Mouse (Mus musculus): Measurements from ENCODE around the gene Pofut1. TPM values are rescaled to one million over a fixed set of nuclear protein-coding genes. Genes with fewer than 3 reads are reported as not detected.
"Not testable (repeated sequence)": the region's sequence is repeated elsewhere in the genome, so short reads cannot be mapped to it uniquely, and the experiment has no call there.

Gene Pofut1
- polyA plus RNA-seq, 1 experiment = 27.5 TPM

GRCm38 (mm10) chr2:153259030-153259863 is 17.9 kb downstream of the Pofut1 start:
- Histone ChIP-seq H3K4me3 (ENCODE audit: insufficient read depth, low read length) (peak overlapping the region; percentile 13), H3K27ac (ENCODE audit: insufficient read depth, low read depth, low read length) (peak overlapping the region; percentile 63), H3K4me1 (ENCODE audit: control insufficient read depth, insufficient read depth, low read length) (peaks cover 30% of the 10 kb centered on the region)
- no peak for TF ChIP-seq POLR2A (IDR thresholded peaks at IDR 0.05; ENCODE audit: borderline replicate concordance, low read depth, low read length)
- TF ChIP-seq CTCF (IDR thresholded peaks at IDR 0.05; ENCODE audit: low read depth, low read length) = no peak

GRCm38 (mm10) chr2:153259864-153260674 is 18.7 kb downstream of the Pofut1 start:
- no peak for TF ChIP-seq POLR2A (IDR thresholded peaks at IDR 0.05; ENCODE audit: borderline replicate concordance, low read depth, low read length)
- TF ChIP-seq CTCF (IDR thresholded peaks at IDR 0.05; ENCODE audit: low read depth, low read length) = no peak
- peak overlapping the region; percentile 63 for H3K27ac ChIP-seq (ENCODE audit: insufficient read depth, low read depth, low read length)
- H3K4me1 ChIP-seq (ENCODE audit: control insufficient read depth, insufficient read depth, low read length) = peaks cover 35% of the 10 kb centered on the region
- no peak overlapping the region for H3K4me3 ChIP-seq (ENCODE audit: insufficient read depth, low read length)

GRCm38 (mm10) chr2:153263053-153263452 is 21.7 kb downstream of the Pofut1 start:
- H3K4me3 ChIP-seq (ENCODE audit: insufficient read depth, low read length) = no peak overlapping the region
- TF ChIP-seq CTCF (IDR thresholded peaks at IDR 0.05; ENCODE audit: low read depth, low read length) = no peak
- TF ChIP-seq POLR2A (IDR thresholded peaks at IDR 0.05; ENCODE audit: borderline replicate concordance, low read depth, low read length) = no peak
- no peak overlapping the region for H3K27ac ChIP-seq (ENCODE audit: insufficient read depth, low read depth, low read length)
- peaks cover 36% of the 10 kb centered on the region for H3K4me1 ChIP-seq (ENCODE audit: control insufficient read depth, insufficient read depth, low read length)

GRCm38 (mm10) chr2:153267331-153267730 is 26.0 kb downstream of the Pofut1 start:
- Histone ChIP-seq H3K4me1 (ENCODE audit: control insufficient read depth, insufficient read depth, low read length) (peaks cover 14% of the 10 kb centered on the region), H3K4me3 (ENCODE audit: insufficient read depth, low read length) (no peak overlapping the region), H3K27ac (ENCODE audit: insufficient read depth, low read depth, low read length) (no peak overlapping the region)
- no peak for TF ChIP-seq POLR2A (IDR thresholded peaks at IDR 0.05; ENCODE audit: borderline replicate concordance, low read depth, low read length)

- H3K4me3 ChIP-seq (ENCODE audit: insufficient read depth, low read length); H3K27ac ChIP-seq (ENCODE audit: insufficient read depth, low read depth, low read length); H3K4me1 ChIP-seq (ENCODE audit: control insufficient read depth, insufficient read depth, low read length): not testable (repeated sequence)
These were observed 29.0 kb downstream of the Pofut1 start for GRCm38 (mm10) chr2:153270231-153270915.

GRCm38 (mm10) chr2:153274200-153274918 is 33.0 kb downstream of the Pofut1 start:
- H3K4me3 ChIP-seq (ENCODE audit: insufficient read depth, low read length); H3K4me1 ChIP-seq (ENCODE audit: control insufficient read depth, insufficient read depth, low read length); H3K27ac ChIP-seq (ENCODE audit: insufficient read depth, low read depth, low read length): not testable (repeated sequence)

GRCm38 (mm10) chr2:153274919-153275247 is 33.5 kb downstream of the Pofut1 start:
- Histone ChIP-seq H3K4me3 (ENCODE audit: insufficient read depth, low read length) (no peak overlapping the region), H3K27ac (ENCODE audit: insufficient read depth, low read depth, low read length) (no peak overlapping the region), H3K4me1 (ENCODE audit: control insufficient read depth, insufficient read depth, low read length) (peaks cover 5% of the 10 kb centered on the region; the same call in 1 of the 2 replicates)
- no peak for TF ChIP-seq CTCF (IDR thresholded peaks at IDR 0.05; ENCODE audit: low read depth, low read length)
- no peak for TF ChIP-seq POLR2A (IDR thresholded peaks at IDR 0.05; ENCODE audit: borderline replicate concordance, low read depth, low read length)

- H3K4me3 ChIP-seq (ENCODE audit: insufficient read depth, low read length); H3K4me1 ChIP-seq (ENCODE audit: control insufficient read depth, insufficient read depth, low read length); H3K27ac ChIP-seq (ENCODE audit: insufficient read depth, low read depth, low read length): not testable (repeated sequence)
These were observed 34.2 kb downstream of the Pofut1 start for GRCm38 (mm10) chr2:153275577-153275976.

- H3K27ac ChIP-seq (ENCODE audit: insufficient read depth, low read depth, low read length) = no peak overlapping the region
- peaks cover 5% of the 10 kb centered on the region; the same call in 1 of the 2 replicates for H3K4me1 ChIP-seq (ENCODE audit: control insufficient read depth, insufficient read depth, low read length)
- no peak overlapping the region for H3K4me3 ChIP-seq (ENCODE audit: insufficient read depth, low read length)
- no peak for TF ChIP-seq CTCF (IDR thresholded peaks at IDR 0.05; ENCODE audit: low read depth, low read length)
- no peak for TF ChIP-seq POLR2A (IDR thresholded peaks at IDR 0.05; ENCODE audit: borderline replicate concordance, low read depth, low read length)
These were observed 35.1 kb downstream of the Pofut1 start for GRCm38 (mm10) chr2:153276440-153276839.

GRCm38 (mm10) chr2:153276846-153277245 is 35.5 kb downstream of the Pofut1 start:
- H3K4me3 ChIP-seq (ENCODE audit: insufficient read depth, low read length); H3K4me1 ChIP-seq (ENCODE audit: control insufficient read depth, insufficient read depth, low read length); H3K27ac ChIP-seq (ENCODE audit: insufficient read depth, low read depth, low read length): not testable (repeated sequence)

Measured in bone marrow macrophage, adult 2 months (primary cell).